Mouse (Mus musculus) common myeloid progenitor, adult 5-6 weeks (primary cell): ENCODE results near the gene Mamdc4. TPM values are rescaled to one million over a fixed set of nuclear protein-coding genes. Genes with fewer than 3 reads are reported as not detected.
"Not testable (repeated sequence)": the region's sequence is repeated elsewhere in the genome, so short reads cannot be mapped to it uniquely, and the experiment has no call there.

ENCODE experiments used
- ATAC-seq: replicated peaks from 2 replicates; pipeline ENCODE4 v1.8.0; 2016; ENCODE audit warnings: low read depth, mild to moderate bottlenecking, moderate TSS enrichment, inconsistent platforms; ENCODE audit not compliant: poor library complexity, severe bottlenecking
- total RNA-seq: library from RNA; stranded (forward); fragments of 200-1000, 187-1606 nt; gene quantifications from 2 replicates; pipeline ENCODE4 v1.2.3, GENCODE M21; 2017

Mamdc4 gene
- total RNA-seq, 1 experiment from 2014 or later = 3.4 TPM

DNA sequence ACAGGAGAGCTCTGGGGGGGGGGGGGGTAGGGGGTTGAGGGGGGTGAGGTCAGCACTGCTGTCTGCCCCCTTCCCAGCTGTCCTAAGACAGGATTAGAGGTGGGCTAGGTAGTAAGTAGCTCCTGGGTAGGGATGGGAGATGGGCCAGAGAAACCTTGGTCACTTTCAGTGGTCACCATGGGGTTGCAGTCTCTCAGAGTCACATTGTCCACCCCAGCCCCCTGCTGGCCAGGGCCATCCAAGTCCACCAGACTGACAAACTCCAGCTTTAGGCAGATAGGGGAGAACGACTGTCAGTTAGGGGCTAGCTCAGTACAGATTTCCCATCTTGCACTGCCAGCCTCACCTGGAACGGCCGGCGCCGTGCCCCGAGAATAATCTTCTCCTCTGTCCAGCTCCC is 8.1 kb downstream of the Mamdc4 start:
- ATAC-seq = no peak

DNA sequence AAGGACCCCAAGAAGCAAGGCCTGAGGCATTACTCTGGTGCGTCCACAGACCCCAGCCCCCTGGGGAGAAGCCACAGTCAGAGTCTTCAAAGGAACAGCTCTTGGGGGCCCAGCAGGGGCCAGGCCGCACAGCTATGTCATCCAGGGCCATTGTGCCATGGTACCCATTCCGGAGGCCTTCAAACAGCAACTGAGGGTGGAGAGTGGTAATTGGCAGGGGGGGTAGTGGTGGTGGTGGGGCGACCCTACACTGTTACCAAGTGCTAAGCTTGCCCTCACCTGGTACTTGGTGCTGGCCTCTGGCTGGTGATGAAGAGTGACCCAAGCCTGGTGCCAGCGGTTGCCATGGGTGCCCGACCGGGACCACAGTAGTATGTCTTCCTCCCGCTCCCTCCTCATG is 8.9 kb downstream of the Mamdc4 start:
- no peak for ATAC-seq

DNA sequence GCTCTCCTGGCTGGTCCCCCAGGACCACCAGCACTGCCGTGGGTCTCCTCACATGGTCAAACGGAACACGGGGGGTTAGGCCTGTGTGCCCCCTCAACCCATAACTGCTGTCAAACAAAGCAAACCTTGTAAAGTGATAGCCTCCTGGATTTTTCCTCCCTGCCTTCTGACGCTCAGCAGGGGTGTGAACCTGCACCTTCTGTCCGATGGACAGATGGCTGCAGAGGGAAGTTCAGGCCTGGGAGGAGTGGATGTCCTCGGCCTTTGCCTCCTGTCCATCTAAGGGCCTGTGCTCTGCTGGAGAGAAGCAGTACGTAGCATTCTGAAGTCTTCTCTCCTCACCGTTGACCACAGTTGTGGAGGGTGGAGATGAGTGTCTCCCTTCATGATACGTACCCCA is 12.7 kb downstream of the Mamdc4 start:
- ATAC-seq = no peak

DNA sequence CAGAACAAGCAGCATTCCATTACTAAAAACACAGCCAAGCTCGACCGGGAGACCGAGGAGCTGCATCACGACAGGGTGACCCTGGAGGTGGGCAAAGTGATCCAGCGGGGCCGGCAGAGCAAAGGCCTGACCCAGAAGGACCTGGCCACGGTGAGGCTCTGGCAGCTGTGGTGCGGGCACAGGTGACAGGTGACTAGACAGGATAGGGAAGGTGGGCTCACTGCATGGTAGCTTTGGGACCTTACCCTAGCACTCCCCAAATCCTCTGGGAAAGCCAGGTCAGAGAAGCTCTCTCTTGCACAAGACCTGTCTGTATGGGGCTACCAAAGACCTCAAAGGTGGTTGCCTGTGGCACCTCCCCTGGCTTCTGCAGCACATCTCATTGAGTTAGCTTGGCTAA is 14.1 kb downstream of the Mamdc4 start:
- ATAC-seq = no peak

DNA sequence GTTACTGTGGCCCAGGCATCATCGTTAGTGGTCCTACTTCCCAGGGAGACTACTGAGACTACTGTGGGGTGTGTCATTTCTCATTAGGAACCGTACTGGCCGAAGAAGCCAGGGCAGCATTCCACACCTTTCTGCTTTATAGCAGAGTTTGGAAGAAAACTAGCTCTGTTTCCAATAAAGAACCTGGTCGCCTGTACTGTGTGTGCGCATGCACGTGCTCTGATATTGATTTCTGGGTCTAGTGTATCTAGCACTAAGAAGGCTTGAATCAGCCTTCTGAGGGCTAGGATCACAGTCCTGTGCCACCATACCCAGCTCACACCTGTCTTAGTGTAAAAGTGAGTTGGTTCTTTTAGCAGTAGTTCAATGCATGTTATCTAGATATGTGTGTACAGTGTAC is 15.9 kb downstream of the Mamdc4 start:
- no peak for ATAC-seq

DNA sequence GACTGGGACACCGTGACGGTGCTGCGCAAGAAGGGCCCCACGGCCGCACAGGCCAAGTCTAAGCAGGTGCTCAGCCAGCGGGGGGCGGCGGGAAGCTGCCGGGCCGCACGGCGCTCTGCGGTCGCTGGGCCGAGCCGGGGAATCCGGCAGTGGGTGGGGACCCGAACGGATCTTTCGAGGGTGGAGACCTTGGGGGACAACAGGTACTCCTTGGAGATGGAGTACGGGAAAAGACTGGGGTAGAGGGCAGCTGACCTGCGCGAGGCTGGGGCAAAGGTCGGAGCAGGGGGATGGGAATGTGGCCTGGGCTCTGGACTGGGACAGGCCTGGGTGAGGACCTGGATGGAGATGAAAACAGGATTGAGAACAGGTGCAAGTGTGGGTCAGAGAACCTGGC is 16.7 kb downstream of the Mamdc4 start:
- ATAC-seq = peak; percentile 9; the same call in 1 of the 2 replicates

DNA sequence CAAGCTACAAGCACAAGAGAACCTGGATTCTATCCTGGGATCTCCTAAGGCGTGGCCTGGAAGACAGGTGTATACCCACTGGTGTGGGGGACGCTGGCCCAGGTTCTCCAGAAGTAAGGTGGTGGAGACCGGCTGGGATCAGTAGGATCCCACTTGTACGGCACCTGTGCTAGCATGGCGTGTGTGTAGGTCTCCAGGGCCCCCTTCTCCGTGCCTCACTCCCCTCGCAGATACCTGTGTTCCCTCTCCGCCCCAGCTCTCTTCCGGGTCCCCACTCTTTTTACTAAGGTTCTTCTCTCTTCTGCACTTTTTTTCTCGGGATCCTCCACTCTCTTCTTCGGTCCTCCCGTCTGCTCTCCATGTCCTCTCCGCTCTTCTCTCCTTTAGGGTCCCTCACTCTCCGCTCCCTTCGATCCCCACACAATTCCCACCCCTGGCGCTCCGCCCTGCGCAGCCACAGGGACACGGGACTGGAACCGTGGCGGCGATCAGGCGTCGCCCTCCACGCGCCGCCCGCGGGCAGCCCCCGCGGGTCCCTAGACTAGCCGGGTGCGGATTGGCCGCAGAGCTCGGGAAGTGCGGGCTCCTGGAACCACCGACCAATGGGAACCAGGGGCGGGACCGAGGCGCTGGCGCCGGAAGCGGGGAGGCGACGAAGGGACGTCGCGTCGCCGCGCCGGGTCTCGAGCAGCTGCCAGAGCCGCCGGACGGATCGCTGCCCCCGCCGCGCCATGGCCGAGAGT is 17.3 kb downstream of the Mamdc4 start, which contains the start of gene Edf1:
Gene Edf1 (plus strand): TSS at position 627 of the 743 bp plus-strand sequence.
- ATAC-seq = peak; percentile 97

DNA sequence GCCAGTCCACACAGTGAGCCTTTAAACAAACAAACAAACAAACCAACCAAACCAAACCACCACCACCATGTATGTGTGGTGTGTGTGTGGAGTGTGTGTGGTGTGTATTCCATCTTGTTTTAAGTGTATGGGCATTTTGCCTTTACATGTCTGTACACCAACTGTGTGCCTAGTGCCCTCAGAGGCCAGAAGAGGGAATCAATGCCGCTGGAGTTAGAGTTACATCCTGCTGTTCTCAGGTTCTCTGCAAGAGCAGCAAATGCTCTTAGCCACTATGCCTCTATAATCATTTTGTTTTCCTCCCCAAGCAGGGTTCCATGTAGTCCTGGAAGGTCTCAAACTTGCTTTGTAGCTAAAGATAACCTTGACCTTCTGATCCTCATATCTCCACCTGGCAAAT is 18.3 kb downstream of the Mamdc4 start:
- ATAC-seq = no peak

DNA sequence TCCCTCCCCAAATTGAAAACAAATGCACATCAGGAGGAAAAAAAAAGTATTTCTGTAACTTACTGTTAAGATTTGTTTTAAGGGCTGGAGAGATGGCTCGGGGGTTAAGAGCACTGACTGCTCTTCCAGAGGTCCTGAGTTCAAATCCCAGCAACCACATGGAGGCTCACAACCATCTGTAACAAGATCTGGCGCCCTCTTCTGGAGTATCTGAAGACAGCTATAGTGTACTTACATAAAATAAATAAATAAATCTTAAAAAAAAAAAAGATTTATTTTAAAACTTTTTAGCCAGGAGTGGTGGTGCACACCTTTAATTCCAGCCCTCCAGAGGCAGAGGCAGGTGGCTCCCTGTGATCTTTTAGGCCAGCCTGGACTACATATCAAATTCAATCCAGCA is 19.2 kb downstream of the Mamdc4 start:
- not testable (repeated sequence) for ATAC-seq

DNA sequence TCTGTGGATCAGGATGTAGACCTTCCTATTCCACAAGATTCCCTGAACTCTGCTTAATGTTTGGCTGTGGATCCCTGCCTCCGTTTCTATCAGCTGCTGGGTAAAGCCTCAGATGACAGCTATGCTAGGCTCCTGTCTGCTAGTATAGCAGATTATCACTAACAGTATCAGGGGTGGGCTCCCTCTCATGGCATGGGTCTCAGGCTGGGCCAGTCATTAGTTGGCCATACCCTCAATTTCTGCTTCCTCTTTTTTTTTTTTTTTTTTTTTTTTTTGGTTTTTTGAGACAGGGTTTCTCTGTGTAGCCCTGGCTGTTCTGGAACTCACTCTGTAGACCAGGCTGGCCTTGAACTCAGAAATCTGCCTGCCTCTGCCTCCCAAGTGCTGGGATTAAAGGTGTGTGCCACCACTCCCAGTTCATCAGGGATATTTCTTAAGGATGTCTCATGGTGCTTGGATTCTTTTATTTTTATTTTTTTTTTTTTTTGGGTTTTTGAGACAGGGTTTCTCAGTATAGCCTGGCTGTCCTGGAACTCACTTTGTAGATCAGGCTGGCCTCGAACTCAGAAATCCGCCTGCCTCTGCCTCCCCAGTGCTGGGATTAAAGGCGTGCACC is 21.4 kb downstream of the Mamdc4 start:
- not testable (repeated sequence) for ATAC-seq

DNA sequence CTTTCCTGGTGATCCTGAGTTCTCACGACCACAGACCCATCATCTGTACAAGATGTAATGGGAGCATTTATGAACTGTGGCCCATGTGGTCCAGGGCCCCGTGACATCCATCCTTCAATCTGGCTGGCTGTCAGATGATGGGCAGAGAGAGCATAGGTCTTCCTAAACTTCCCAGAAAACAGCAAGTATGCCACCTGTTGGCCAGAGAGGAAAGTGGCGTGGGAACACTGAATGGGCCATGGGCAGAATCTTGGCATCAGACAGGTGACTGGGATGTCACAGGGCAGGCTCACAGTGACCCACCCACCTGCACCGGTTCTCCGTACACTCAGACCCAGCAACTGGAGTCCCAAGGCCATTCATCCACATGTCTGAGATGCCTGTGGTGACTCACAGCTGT is 23.5 kb downstream of the Mamdc4 start:
- no peak; the same call in 1 of the 2 replicates for ATAC-seq

DNA sequence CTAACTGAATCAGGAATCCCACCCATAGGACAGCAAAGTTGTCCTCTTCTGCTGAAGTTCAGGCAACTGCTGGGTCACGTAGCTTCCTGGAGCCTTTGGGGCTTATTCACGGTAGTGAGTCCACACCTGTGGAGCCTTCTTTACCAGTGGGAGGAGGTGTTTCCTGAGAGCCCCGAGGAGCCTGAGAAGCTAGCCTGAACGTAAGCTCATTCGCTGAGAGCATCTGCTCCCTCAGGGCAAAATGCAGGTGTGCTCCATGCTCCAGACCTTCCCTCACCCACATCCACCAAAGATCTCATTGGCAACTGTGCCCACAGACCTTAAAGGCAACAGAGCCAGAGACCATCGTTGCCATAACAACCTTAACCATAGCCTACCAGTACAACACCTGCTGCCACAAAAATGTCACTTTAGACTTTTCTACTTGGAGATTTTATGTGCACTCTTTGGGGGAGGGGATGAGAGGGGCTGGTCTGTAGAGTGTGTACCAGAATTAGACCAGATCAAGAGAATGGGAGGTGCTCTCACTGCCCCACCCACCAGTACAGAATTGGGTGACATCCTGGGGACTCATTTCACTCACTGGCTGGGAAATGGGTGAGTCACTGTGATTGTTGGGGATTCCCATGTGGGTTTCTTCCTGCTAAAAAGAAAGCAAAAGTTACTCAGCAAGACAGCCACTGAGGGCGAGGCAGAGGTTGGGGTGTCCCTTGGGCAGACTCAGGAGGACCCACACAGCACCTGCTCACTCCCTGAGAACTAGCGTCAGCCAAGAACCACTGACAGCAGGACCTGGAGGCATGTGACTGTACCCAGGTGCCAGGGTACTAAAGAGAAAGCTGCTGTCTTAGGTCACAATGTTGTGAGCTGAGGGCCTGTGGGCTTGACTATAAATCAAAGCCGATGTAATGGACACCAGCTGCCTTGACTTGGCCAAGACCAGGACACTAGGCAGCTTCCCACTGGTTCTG is 25.3 kb downstream of the Mamdc4 start:
- no peak for ATAC-seq

DNA sequence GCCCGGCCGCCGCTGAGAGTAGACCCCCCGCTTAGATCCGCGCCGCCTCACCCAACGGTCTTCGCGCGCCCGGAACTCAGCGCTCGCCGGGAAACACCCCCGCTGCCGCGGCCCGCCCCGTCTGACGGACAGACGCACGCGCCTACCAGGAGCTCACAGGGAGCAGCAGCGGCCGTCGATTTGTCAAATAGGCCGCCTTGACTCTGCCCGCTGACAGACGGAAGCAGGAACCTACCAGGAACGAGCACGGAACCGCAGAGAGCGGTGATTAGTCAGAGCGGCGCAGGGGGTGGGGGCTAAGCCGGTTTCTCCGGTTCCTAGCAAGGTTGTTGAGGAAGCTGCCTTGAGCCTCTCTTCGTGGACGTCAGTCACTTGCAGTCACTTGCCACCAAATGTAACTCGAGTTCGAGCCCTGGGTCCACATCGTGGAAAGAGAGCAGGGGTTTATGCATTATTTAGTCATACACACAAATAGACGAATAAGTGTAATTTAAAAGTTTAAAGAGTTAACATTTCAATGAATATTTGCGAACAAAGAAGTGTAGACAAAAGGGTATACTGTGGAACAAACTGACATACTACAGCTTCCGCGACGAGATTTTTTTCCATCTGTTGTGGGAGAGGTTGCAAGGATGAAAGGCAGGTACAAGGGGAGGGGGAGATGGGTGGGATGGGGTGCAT is 27.7 kb downstream of the Mamdc4 start, which contains the start of gene Traf2:
Gene Traf2 (minus strand): TSS at position 130 of the 681 bp plus-strand sequence.
- peak; percentile 99 for ATAC-seq

DNA sequence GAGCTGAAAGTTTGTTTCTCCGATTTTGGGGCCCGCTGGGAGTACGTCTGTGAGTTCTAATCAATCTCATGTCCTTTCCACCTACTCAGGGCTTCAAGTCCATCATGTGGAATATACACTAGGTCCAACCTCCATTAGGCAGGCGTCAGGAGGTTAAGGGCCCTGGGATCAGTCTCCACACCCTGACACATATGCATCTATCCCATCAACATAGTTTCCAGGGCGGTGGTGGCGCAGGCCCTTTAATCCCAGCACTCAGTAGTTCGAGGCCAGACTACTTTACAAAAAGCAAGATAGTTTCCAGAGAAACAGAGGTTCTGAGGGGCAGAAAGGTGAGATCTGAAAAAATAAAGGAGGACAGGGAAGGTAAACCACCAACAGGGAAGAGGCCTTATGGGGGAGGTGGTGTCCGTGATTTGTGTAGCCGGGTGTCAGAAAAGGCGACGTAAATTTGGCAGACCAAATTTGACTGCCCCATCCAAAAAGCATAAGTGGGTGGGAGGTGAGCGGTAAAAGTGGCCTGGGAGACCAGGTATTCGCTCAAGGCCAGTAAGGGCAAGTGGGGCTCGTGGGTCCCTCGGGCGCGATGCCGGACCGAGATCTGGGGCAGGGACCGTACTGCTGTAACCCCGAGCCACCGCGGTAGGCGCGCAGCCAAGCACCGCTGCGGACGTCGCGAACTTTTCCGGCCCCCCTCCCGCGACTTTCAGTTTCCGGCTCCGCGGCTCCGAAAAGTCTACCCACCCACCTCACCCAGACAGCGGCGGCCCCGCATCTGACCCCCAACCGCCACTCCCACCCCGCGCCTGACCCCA is 28.4 kb downstream of the Mamdc4 start:
- peak; percentile 26; the same call in 1 of the 2 replicates for ATAC-seq

DNA sequence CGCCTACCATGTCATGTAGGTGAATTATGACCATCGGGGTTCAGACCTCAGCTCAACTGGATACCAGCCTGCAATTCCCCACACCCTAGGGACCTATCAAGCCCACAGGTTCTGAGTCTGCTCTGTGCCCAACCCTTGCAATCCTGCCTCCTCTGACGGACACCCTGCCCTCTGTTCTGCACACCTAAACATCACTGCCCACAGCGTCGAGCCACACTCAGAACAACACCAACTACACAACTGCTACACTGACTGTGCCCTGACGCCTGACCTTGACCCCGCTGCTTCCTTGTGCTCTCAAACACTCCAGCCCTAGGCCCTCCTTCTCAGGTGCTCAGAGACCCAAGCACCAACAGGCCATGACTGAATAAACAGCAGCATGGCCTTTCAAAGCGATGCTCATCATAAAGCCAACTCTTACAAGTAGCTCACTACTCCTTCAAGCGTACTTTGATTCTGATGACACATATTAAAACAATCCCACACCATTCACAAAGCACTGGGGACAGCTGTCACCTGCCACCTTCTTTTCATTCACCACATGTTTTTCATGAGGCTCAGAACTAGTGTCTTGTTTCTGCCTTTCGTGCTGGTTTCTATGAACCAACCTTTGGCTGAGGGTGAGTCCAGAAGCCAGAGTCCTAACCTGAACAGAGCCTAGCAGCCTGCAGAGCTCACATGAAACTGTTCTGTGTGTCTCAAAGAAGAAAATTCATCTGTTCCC is 32.8 kb downstream of the Mamdc4 start:
- ATAC-seq = no peak

DNA sequence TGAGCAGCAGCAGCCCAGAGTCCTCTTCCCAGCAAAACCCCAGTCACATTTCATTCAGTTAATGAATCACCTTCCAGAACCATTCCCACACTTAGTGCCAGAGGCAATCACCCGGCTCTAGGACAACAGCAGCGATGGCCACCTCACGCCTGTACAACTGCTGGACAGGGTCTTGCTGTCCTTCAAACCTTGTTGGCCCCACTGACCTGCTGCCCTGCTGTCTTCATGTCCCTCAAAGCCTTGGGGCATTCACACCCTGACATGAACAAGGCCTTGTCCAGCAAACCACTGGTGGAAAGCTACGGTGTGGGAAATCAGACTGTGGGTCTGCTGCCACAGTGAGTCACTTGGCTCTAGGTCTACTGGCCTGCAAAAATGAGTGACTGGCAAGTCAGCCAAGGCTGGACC is 34.1 kb downstream of the Mamdc4 start:
- no peak for ATAC-seq

DNA sequence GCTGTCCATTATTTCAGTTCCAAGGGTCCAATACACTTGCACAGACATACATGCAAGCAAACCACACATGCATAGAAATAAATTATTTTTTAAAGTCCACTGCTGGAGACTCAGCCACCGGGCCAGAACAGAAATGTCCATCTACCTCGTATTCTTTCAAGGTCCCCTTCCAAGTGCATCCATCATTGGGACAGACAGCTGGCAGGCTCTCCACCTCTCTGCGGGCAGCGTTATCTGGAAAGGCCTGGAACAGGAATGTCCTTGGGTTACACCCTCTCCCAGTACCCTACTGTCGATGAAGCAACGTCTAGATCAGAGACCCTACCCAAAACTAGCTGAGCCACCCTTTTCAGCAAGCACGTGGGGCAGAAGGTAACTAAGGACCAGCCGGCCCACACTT is 38.1 kb downstream of the Mamdc4 start:
- ATAC-seq = no peak

DNA sequence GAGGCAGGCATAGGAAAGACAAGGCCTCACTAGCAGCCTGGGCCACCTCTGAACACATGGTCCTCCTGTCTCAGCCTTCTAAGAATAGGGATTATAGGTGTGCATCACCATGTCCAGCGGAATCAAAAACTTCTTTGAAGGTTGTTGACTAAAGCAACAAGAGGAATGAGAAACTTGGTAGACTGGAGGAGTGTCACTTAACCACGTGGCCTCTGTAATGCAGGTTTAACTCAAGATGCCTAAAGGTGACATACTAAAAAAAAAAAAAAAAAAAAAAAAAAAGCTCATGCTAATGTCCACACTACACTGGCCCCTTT is 39.8 kb downstream of the Mamdc4 start:
- no peak for ATAC-seq
